Mouse (Mus musculus) forebrain, embryonic 10.5 days (tissue): ENCODE data around the gene Ttc27. TPM values are rescaled to one million over a fixed set of nuclear protein-coding genes. Genes with fewer than 3 reads are reported as not detected.

Experiments
- DNase-seq: peaks from one replicate; pipeline ENCODE4 v3.0.0-alpha.2; 2017; ENCODE audit warnings: low spot score; ENCODE audit errors: extremely low spot score
- H3K27ac ChIP-seq: fragments of 300-500 bp; sonication (generic); 2 replicates; pipeline ENCODE4 v1.5.1; 2016; ENCODE audit warnings: mild to moderate bottlenecking
- H3K27me3 ChIP-seq: fragments of 300-500 bp; sonication (generic); 2 replicates; pipeline ENCODE4 v1.6.1; 2016; ENCODE audit warnings: mild to moderate bottlenecking; ENCODE audit not compliant: poor library complexity, severe bottlenecking
- H3K36me3 ChIP-seq: fragments of 300-500 bp; sonication (generic); replicated peaks from 2 replicates; pipeline ENCODE4 v1.6.1; 2016; ENCODE audit warnings: mild to moderate bottlenecking, moderate library complexity
- H3K4me1 ChIP-seq: fragments of 300-500 bp; sonication (generic); 2 replicates; pipeline ENCODE4 v1.6.1; 2016
- H3K4me3 ChIP-seq: fragments of 300-500 bp; sonication (generic); 2 replicates; pipeline ENCODE4 v1.5.1; 2016; ENCODE audit warnings: mild to moderate bottlenecking, moderate library complexity
- H3K9me3 ChIP-seq: fragments of 300-500 bp; sonication (generic); 2 replicates; pipeline ENCODE4 v1.6.1; 2016; ENCODE audit warnings: mild to moderate bottlenecking, moderate library complexity
- WGBS: fragments of 180-500 bp; shearing (Covaris S2); methylation state at CpG from one replicate; pipeline ENCODE4 v1.1.7; 2016; 5-methylcytosine and 5-hydroxymethylcytosine counted together
- polyA plus RNA-seq: library from polyadenylated mRNA; unstranded; fragments of >200 nt; fragmentation: Nextera tagmentation; extraction: Ambion mirVana; gene quantifications from 2 replicates; pipeline ENCODE4 v1.2.1, GENCODE M21; 2016

The Ttc27 gene
- polyA plus RNA-seq, 1 experiment from 2014 or later, result 30.5 TPM

- Histone ChIP-seq H3K27me3 (no peaks in the 10 kb centered on the region), H3K9me3 (no peaks in the 10 kb centered on the region), H3K4me3 (no peak overlapping the region), H3K27ac (no peak overlapping the region), H3K36me3 (no peaks in the 10 kb centered on the region), H3K4me1 (peaks cover 2% of the 10 kb centered on the region)
- 94% methylated on average over 5 of the region's 5 CpGs for WGBS
- DNase-seq, result no peak
Observed at GRCm38 (mm10) chr17:74875740-74876139, 158.2 kb downstream of the Ttc27 start.

GRCm38 (mm10) chr17:74876954-74877353, 159.4 kb downstream of the Ttc27 start:
- H3K4me3 ChIP-seq, result no peak overlapping the region
- 84% methylated on average over 10 of the region's 10 CpGs for WGBS

GRCm38 (mm10) chr17:74879768-74880167, 162.2 kb downstream of the Ttc27 start:
- no peak overlapping the region for H3K27ac ChIP-seq
- H3K36me3 ChIP-seq, result no peaks in the 10 kb centered on the region
- H3K4me3 ChIP-seq, result no peak overlapping the region
- no peak for DNase-seq
- H3K4me1 ChIP-seq, result no peaks in the 10 kb centered on the region
- 78% methylated on average over 7 of the region's 7 CpGs for WGBS
- no peaks in the 10 kb centered on the region for H3K9me3 ChIP-seq
- H3K27me3 ChIP-seq, result no peaks in the 10 kb centered on the region

More at GRCm38 (mm10) chr17:74876954-74877353, 159.4 kb downstream of the Ttc27 start:
- Histone ChIP-seq H3K27ac (no peak overlapping the region), H3K9me3 (no peaks in the 10 kb centered on the region), H3K27me3 (no peaks in the 10 kb centered on the region), H3K4me1 (no peaks in the 10 kb centered on the region), H3K36me3 (no peaks in the 10 kb centered on the region)
- DNase-seq, result no peak

- no peak for DNase-seq
- WGBS, result 48% methylated on average over 7 of the region's 7 CpGs
- no peak overlapping the region for H3K4me3 ChIP-seq
- no peaks in the 10 kb centered on the region for H3K27me3 ChIP-seq
- H3K4me1 ChIP-seq, result peaks cover 14% of the 10 kb centered on the region
- H3K27ac ChIP-seq, result no peak overlapping the region
- no peaks in the 10 kb centered on the region for H3K9me3 ChIP-seq
- no peaks in the 10 kb centered on the region for H3K36me3 ChIP-seq
Observed at GRCm38 (mm10) chr17:74887039-74887438, 169.5 kb downstream of the Ttc27 start.

- H3K9me3 ChIP-seq, result no peaks in the 10 kb centered on the region
- 76% methylated on average over 11 of the region's 11 CpGs for WGBS
- H3K36me3 ChIP-seq, result no peaks in the 10 kb centered on the region
- peak overlapping the region; percentile 20; the same call in 1 of the 2 replicates for H3K27ac ChIP-seq
- no peak for DNase-seq
- H3K4me1 ChIP-seq, result peaks cover 14% of the 10 kb centered on the region
- H3K27me3 ChIP-seq, result no peaks in the 10 kb centered on the region
- H3K4me3 ChIP-seq, result no peak overlapping the region
Observed at GRCm38 (mm10) chr17:74888836-74889534, 171.5 kb downstream of the Ttc27 start.

- 91% methylated on average over 11 of the region's 11 CpGs for whole genome bisulfite sequencing
- DNase-seq, result no peak
- H3K4me1 ChIP-seq, result peaks cover 14% of the 10 kb centered on the region
- H3K36me3 ChIP-seq, result no peaks in the 10 kb centered on the region
- no peaks in the 10 kb centered on the region for H3K27me3 ChIP-seq
- H3K4me3 ChIP-seq, result no peak overlapping the region
- no peak overlapping the region for H3K27ac ChIP-seq
- no peaks in the 10 kb centered on the region for H3K9me3 ChIP-seq
Observed at GRCm38 (mm10) chr17:74889535-74890117, 172.1 kb downstream of the Ttc27 start.

GRCm38 (mm10) chr17:74902453-74902852, 184.9 kb downstream of the Ttc27 start:
- WGBS, result 94% methylated on average over 7 of the region's 7 CpGs
- Histone ChIP-seq H3K9me3 (peaks cover 7% of the 10 kb centered on the region), H3K36me3 (no peaks in the 10 kb centered on the region), H3K4me1 (no peaks in the 10 kb centered on the region; the same call in 1 of the 2 replicates), H3K4me3 (no peak overlapping the region), H3K27ac (no peak overlapping the region), H3K27me3 (no peaks in the 10 kb centered on the region)
- no peak for DNase-seq

- 81% methylated on average over 16 of the region's 16 CpGs for WGBS
- DNase-seq, result no peak
- H3K27ac ChIP-seq, result no peak overlapping the region
- H3K36me3 ChIP-seq, result no peaks in the 10 kb centered on the region
- no peak overlapping the region for H3K4me3 ChIP-seq
- no peaks in the 10 kb centered on the region for H3K27me3 ChIP-seq
- H3K9me3 ChIP-seq, result peaks cover 7% of the 10 kb centered on the region
- H3K4me1 ChIP-seq, result no peaks in the 10 kb centered on the region; the same call in 1 of the 2 replicates
Observed at GRCm38 (mm10) chr17:74903411-74904331, 186.1 kb downstream of the Ttc27 start.

- peaks cover 7% of the 10 kb centered on the region for H3K9me3 ChIP-seq
- no peaks in the 10 kb centered on the region for H3K27me3 ChIP-seq
- WGBS, result 87% methylated on average over 1 of the region's 1 CpGs
- no peak overlapping the region for H3K4me3 ChIP-seq
- no peak for DNase-seq
- no peaks in the 10 kb centered on the region; the same call in 1 of the 2 replicates for H3K4me1 ChIP-seq
- no peak overlapping the region for H3K27ac ChIP-seq
- no peaks in the 10 kb centered on the region for H3K36me3 ChIP-seq
Observed at GRCm38 (mm10) chr17:74904332-74904687, 186.8 kb downstream of the Ttc27 start.

- Histone ChIP-seq H3K9me3 (peaks cover 7% of the 10 kb centered on the region), H3K4me3 (no peak overlapping the region), H3K36me3 (no peaks in the 10 kb centered on the region), H3K27me3 (no peaks in the 10 kb centered on the region), H3K27ac (no peak overlapping the region), H3K4me1 (no peaks in the 10 kb centered on the region; the same call in 1 of the 2 replicates)
- no peak for DNase-seq
- WGBS, result 97% methylated on average over 3 of the region's 3 CpGs
Observed at GRCm38 (mm10) chr17:74904956-74905355, 187.4 kb downstream of the Ttc27 start.

- no peak overlapping the region for H3K27ac ChIP-seq
- no peaks in the 10 kb centered on the region for H3K27me3 ChIP-seq
- H3K36me3 ChIP-seq, result no peaks in the 10 kb centered on the region
- no peak overlapping the region for H3K4me3 ChIP-seq
- no peak for DNase-seq
- no peaks in the 10 kb centered on the region for H3K4me1 ChIP-seq
- H3K9me3 ChIP-seq, result peaks cover 5% of the 10 kb centered on the region; the same call in 1 of the 2 replicates
- 91% methylated on average over 2 of the region's 2 CpGs for WGBS
Observed at GRCm38 (mm10) chr17:74912995-74913394, 195.5 kb downstream of the Ttc27 start.
